Mouse (Mus musculus) lung, adult 2 months (tissue): Measurements from ENCODE around the gene Gfod2.

Source experiments
- CTCF ChIP-seq: fragments of 200-500 bp; IDR thresholded peaks from 2 replicates; pipeline ENCODE4 v1.5.1; 2011; ENCODE audit warnings: mild to moderate bottlenecking, low read length, control low read depth; ENCODE audit not compliant: insufficient read depth
- POLR2A ChIP-seq: fragments of 200-500 bp; IDR thresholded peaks from 2 replicates; pipeline ENCODE4 v1.6.1; 2011; ENCODE audit warnings: low read depth, mild to moderate bottlenecking, control low read depth, low read length, borderline replicate concordance; ENCODE audit errors: extremely low read depth

DNA sequence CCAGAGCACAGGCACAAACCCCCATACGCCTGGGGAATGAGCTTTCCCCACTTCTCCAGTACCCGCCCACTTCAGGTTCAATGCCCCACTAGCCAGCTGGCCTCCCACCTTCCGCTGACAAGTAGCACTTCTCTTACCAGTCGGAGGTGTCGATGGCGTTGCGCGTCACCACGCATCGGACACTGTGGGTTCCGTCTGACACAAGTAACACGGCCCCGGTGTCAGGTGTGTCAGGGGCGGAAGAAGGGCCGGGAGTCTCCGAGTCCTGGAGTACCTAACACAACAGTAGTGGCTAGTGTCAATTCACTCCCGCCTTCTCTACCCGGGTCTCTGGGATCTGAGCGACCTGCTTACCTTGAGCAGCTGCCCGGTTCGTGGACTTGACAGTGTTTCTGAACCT is 57.9 kb downstream of the Gfod2 start:
- no peak for TF ChIP-seq CTCF
- TF ChIP-seq POLR2A, result no peak
